Mouse (Mus musculus): Measurements from ENCODE around the gene Ccl1.
A peak's percentile ranks its signal among the peaks of the same experiment; 100 is the strongest.

- peak; percentile 69 for TF ChIP-seq CTCF (IDR thresholded peaks at IDR 0.05; ENCODE audit: low read depth)
- no peak for TF ChIP-seq EP300 (IDR thresholded peaks at IDR 0.05; ENCODE audit: low read depth)
Observed at GRCm38 (mm10) chr11:82255601-82256000, 49.9 kb downstream of the Ccl1 start.

Data from liver, postnatal 0 days (tissue).